Mouse (Mus musculus): ENCODE results near the gene Grk1. TPM values are rescaled to one million over a fixed set of nuclear protein-coding genes. Genes with fewer than 3 reads are reported as not detected.

The Grk1 gene
- total RNA-seq, 4 experiments from 2014 or later = 0.09 TPM; not detected in 3

Other genes with a start within 250 kb of the Grk1 start
- 100 to 1,000 TPM; 296 to 343 (median 307) TPM for gene Lamp1, start 245.9 kb upstream of the Grk1 start, total RNA-seq (2022)
- gene Grtp1, start 204.5 kb upstream of the Grk1 start, total RNA-seq (2022) = 1 to 10 TPM; 5.1 to 7.4 (median 5.7) TPM
- 1 to 10 TPM; 1.4 to 2.3 (median 1.7) TPM for gene Adprhl1, start 150.9 kb upstream of the Grk1 start, total RNA-seq (2022)
- 10 to 100 TPM; 38.6 to 43.6 (median 39.0) TPM for gene Dcun1d2, start 117.0 kb upstream of the Grk1 start, total RNA-seq (2022)
- gene Tmco3, start 116.9 kb upstream of the Grk1 start, total RNA-seq (2022) = 10 to 100 TPM; 39.5 to 52.8 (median 50.3) TPM
- 10 to 100 TPM; 49.4 to 72.9 (median 53.6) TPM for gene Tfdp1, start 66.3 kb upstream of the Grk1 start, total RNA-seq (2022)
- gene Atp4b, start 8.3 kb upstream of the Grk1 start, total RNA-seq (2022) = not detected
- gene Tmem255b, start 30.1 kb downstream of the Grk1 start, total RNA-seq (2022) = 1 to 10 TPM; 3.4 to 5.1 (median 4.1) TPM
- 100 to 1,000 TPM in 3 of 4 experiments, 10 to 100 TPM in 1; 97.2 to 113 (median 110) TPM for gene Gas6, start 89.4 kb downstream of the Grk1 start, total RNA-seq (2022)
- not detected for gene 1700029H14Rik, start 157.4 kb downstream of the Grk1 start, total RNA-seq (2022)

Measured in left cerebral cortex, adult 8-10 months (tissue).